Mouse (Mus musculus) embryonic fibroblast, embryonic 13.5 days (primary cell): ENCODE data around the gene Rps27.
"Not testable (repeated sequence)": the region's sequence is repeated elsewhere in the genome, so short reads cannot be mapped to it uniquely, and the experiment has no call there.

Experiments
- CTCF ChIP-seq: IDR thresholded peaks from 2 replicates; pipeline ENCODE4 v1.5.1; 2011; ENCODE audit warnings: mild to moderate bottlenecking, control low read depth, low read length, moderate library complexity, borderline replicate concordance; ENCODE audit not compliant: insufficient read depth
- POLR2A ChIP-seq: IDR thresholded peaks from 2 replicates; pipeline ENCODE4 v1.6.1; 2011; ENCODE audit warnings: low read depth, mild to moderate bottlenecking, control low read depth, low read length, moderate library complexity

DNA sequence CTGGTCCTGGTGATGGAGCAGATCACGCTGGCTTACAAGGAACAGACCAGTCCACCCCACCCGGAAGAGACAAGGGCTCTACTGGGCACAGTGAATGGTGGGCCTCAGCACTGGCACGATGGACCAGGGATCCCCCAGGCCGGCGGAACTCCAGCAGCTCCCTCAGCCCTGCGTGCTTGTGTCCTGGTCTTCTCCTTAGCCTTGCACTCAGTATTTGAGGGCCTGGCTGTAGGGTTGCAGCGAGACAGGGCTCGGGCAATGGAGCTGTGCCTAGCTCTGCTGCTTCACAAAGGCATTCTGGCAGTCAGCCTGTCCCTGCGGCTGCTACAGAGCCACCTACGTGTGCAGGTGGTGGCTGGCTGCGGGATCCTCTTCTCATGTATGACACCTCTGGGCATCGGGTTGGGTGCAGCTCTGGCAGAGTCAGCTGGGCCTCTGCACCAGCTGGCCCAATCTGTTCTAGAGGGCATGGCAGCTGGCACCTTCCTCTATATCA, 38.3 kb upstream of the Rps27 start:
- not testable (repeated sequence) for TF ChIP-seq CTCF, POLR2A
